Mouse (Mus musculus) heart, adult 2 months (tissue): ENCODE results near the gene Ada. TPM values are rescaled to one million over a fixed set of nuclear protein-coding genes. Genes with fewer than 3 reads are reported as not detected.

Experiments used
- DNase-seq, 2 experiments: peaks; one replicate each; pipeline ENCODE4 v3.0.0; 2021
- H3K27ac ChIP-seq: fragments of 200-600 bp; 2 replicates; pipeline ENCODE4 v1.8.1; 2022
- H3K27me3 ChIP-seq: fragments of 200-500 bp; 2 replicates; pipeline ENCODE4 v1.6.1; 2012; ENCODE audit warnings: mild to moderate bottlenecking, low read length, inconsistent platforms, mixed read lengths; ENCODE audit not compliant: control insufficient read depth, insufficient read depth
- H3K36me3 ChIP-seq: fragments of 200-500 bp; 2 replicates; pipeline ENCODE4 v1.6.1; 2012; ENCODE audit warnings: low read length, inconsistent platforms; ENCODE audit not compliant: control insufficient read depth, insufficient read depth
- H3K4me1 ChIP-seq: fragments of 200-500 bp; 2 replicates; pipeline ENCODE4 v1.6.1; 2011; ENCODE audit warnings: low read length; ENCODE audit not compliant: control insufficient read depth, insufficient read depth
- H3K4me3 ChIP-seq: fragments of 200-600 bp; 2 replicates; pipeline ENCODE4 v1.8.1; 2022
- H3K79me2 ChIP-seq: fragments of 200-500 bp; replicated peaks from 2 replicates; pipeline ENCODE4 v1.6.1; 2012; ENCODE audit warnings: mild to moderate bottlenecking, inconsistent platforms, low read length, moderate library complexity, mixed read lengths; ENCODE audit not compliant: control insufficient read depth, insufficient read depth
- H3K9ac ChIP-seq: fragments of 200-500 bp; 2 replicates; pipeline ENCODE4 v1.6.1; 2012; ENCODE audit warnings: low read depth, mild to moderate bottlenecking, control low read depth, inconsistent platforms, low read length, mixed read lengths
- CTCF ChIP-seq: fragments of 200-600 bp; IDR thresholded peaks from 2 replicates; pipeline ENCODE4 v1.8.1; 2022; ENCODE audit warnings: antibody characterized with exemption, mild to moderate bottlenecking, moderate library complexity
- EP300 ChIP-seq: fragments of 200-500 bp; IDR thresholded peaks from 2 replicates; pipeline ENCODE4 v1.6.1; 2011; ENCODE audit warnings: low read depth, low read length, control low read depth; ENCODE audit not compliant: insufficient read depth
- POLR2A ChIP-seq: fragments of 200-500 bp; IDR thresholded peaks from 2 replicates; pipeline ENCODE4 v1.6.1; 2011; ENCODE audit warnings: mild to moderate bottlenecking, low read depth, low read length, control low read depth; ENCODE audit not compliant: insufficient read depth
- WGBS: fragments of 180-500 bp; shearing (Covaris S2); methylation state at CpG from one replicate; pipeline ENCODE4 v1.1.7; 2018; 5-methylcytosine and 5-hydroxymethylcytosine counted together
- intact Hi-C: fragments of 180-260 bp; cut with DNase I; formaldehyde crosslinking; loops from one replicate; pipeline ENCODE4 v1.15.1; 2025
- polyA plus RNA-seq: library from polyadenylated mRNA; depleted of rRNA; stranded (reverse); fragments of >200 nt; gene quantifications from 2 replicates; pipeline ENCODE4 v1.2.3, GENCODE M21; 2012
- total RNA-seq, 2 experiments: library from RNA; stranded (reverse); gene quantifications; 2 replicates each; pipeline ENCODE4 v1.2.3; 2021

The Ada gene
- total and polyA plus RNA-seq, 3 experiments, result 0.61 to 1.0 (median 0.65) TPM

DNA sequence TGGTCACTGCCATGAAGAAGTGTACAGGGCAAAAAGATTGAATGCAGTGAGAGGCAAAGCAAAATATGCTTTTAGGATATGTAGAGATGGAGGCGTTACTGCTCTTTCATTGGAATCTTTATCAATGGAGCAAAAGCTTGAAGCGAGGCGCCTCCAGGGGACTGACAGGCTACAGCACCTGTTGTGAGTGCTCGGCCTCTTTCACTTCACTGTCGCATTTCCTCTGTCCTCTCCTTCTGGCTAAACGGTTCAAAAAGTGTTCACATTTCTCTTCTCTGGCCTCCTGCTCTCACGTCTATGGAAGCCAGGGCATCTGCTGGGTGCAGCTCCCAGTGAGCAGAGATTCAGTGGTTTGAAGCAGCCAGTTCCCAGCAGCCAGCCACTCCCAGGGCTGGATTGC, 47.6 kb downstream of the Ada start:
- TF ChIP-seq POLR2A (no peak), CTCF (no peak), EP300 (no peak)
- DNase-seq, result no peak
- H3K27ac ChIP-seq, result peak overlapping the region; percentile 67
- intact Hi-C loops, result no loop called here
- peaks cover 38% of the 10 kb centered on the region for H3K36me3 ChIP-seq
- 38% methylated on average over 7 of the region's 7 CpGs for WGBS
- H3K27me3 ChIP-seq, result no peaks in the 10 kb centered on the region
- no peak overlapping the region for H3K4me3 ChIP-seq
- H3K79me2 ChIP-seq, result peaks cover 4% of the 10 kb centered on the region
- H3K9ac ChIP-seq, result peak overlapping the region; percentile 58
- H3K4me1 ChIP-seq, result peaks cover 33% of the 10 kb centered on the region

DNA sequence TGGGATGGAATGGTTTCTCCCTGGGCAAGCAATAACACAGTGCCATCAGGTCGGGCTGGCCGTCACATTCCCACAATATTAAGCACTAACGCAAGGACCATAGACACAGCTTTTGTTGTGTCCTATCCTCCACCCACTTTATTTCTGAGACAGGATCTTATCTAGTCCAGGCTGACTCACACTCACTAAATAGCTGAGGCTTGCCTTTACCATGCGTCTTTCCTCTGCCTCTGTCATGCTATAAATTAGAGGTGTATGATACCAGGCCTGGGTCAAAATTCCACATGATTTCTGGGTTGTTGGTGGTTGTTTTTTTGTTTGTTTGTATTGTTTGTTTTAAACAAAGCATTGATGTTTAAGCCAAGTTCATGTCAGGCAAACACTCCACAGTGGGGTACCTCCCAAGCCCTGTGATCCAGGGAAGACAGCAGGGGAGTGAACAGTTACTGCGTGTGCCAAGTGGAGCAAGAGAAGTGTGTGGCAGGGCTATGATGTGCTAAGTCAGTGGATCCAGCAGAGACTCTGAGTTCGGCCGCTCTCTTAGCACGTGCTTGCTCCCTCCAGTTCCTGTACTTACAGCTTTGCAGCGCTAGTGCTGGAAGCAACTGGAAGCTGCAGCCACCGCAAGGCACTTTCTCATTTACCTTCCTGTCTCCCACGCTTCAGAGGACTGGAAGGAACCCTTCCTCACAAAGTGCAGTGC, 50.8 kb downstream of the Ada start:
- peak overlapping the region; percentile 26 for H3K9ac ChIP-seq
- peaks cover 33% of the 10 kb centered on the region for H3K36me3 ChIP-seq
- H3K27ac ChIP-seq, result peak overlapping the region; percentile 38
- peak; percentile 20 for TF ChIP-seq CTCF
- 0 out of 2 replicates have a peak, but pooled peaks have one; percentile 28 for TF ChIP-seq EP300
- TF ChIP-seq POLR2A, result no peak
- H3K27me3 ChIP-seq, result no peaks in the 10 kb centered on the region
- DNase-seq, result peak in 1 of 2 experiments; percentile 33
- WGBS, result 30% methylated on average over 11 of the region's 11 CpGs
- no peak overlapping the region for H3K4me3 ChIP-seq
- peaks cover 41% of the 10 kb centered on the region for H3K4me1 ChIP-seq
- intact Hi-C loops, result no loop called here
- peaks cover 4% of the 10 kb centered on the region for H3K79me2 ChIP-seq

DNA sequence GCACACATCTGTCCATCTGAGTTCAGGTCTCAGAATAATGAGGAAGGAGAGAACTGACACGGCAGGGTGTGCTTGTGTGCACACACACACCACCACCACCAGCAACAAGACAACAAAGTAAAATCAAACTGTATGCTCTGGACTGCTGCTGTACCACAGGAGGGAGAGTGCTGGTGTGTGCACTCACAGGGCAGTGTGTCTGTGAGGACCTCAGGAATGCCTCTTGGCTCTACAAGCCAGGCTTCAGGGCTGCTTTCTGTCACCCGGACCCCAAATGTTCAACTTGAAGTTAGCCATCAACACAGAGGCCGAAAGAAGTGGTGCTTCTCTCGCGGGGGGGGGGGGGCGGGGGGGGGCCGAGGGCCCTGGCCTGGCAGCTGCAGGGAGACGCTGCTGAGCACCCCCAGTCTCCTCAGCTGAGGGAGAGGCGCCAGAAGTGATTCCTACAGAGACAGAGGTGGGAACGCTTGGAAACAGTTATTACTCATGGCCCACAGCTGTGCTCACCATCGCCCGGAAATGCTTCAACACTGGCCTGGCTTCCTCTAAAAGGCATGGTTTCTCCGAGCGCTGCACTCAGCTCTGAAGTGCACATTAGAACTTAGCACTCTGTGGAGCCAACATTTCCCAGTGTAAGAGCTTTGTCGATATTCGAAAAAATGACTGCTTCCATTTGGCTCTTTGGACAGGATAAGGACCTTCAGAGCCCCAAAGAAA, 52.1 kb downstream of the Ada start:
- H3K4me3 ChIP-seq, result no peak overlapping the region
- peak; percentile 58 to 64 for DNase-seq
- H3K4me1 ChIP-seq, result peaks cover 43% of the 10 kb centered on the region
- peak overlapping the region; percentile 82 for H3K27ac ChIP-seq
- H3K9ac ChIP-seq, result peak overlapping the region; percentile 28
- WGBS, result 3% methylated on average over 16 of the region's 16 CpGs
- intact Hi-C loops, result no loop called here
- no peak for TF ChIP-seq CTCF
- TF ChIP-seq EP300, result 0 out of 2 replicates have a peak, but pooled peaks have one; percentile 22
- TF ChIP-seq POLR2A, result no peak
- H3K79me2 ChIP-seq, result peaks cover 4% of the 10 kb centered on the region
- peaks cover 25% of the 10 kb centered on the region for H3K36me3 ChIP-seq
- H3K27me3 ChIP-seq, result no peaks in the 10 kb centered on the region

- H3K36me3 ChIP-seq, result peaks cover 22% of the 10 kb centered on the region
- TF ChIP-seq CTCF, result no peak
- TF ChIP-seq POLR2A, result no peak
- no peak for TF ChIP-seq EP300
- H3K9ac ChIP-seq, result peak overlapping the region; percentile 38
- H3K4me1 ChIP-seq, result peaks cover 42% of the 10 kb centered on the region
- no peak for DNase-seq
- no peaks in the 10 kb centered on the region for H3K27me3 ChIP-seq
- H3K79me2 ChIP-seq, result 0 out of 2 replicates have a peak, but pooled peaks cover 2% of the 10 kb centered on the region
- peak overlapping the region; percentile 82 for H3K27ac ChIP-seq
- intact Hi-C loops, result no loop called here
- H3K4me3 ChIP-seq, result no peak overlapping the region
- 16% methylated on average over 2 of the region's 2 CpGs for WGBS
Observed at GRCm38 (mm10) chr2:163696763-163697162, 53.3 kb downstream of the Ada start.

- intact Hi-C loops, result loop anchor here (1.0 to 2.0 kb wide), 3 partner anchors 17 to 35 kb away; partner anchors contain the start of gene Pkig
- DNase-seq, result peak; percentile 49 to 57
- TF ChIP-seq CTCF, result no peak
- peak; percentile 25; the same call in 1 of the 2 replicates for TF ChIP-seq EP300
- peak; percentile 87 for TF ChIP-seq POLR2A
Observed at GRCm38 (mm10) chr2:163693716-163694314, 56.2 kb downstream of the Ada start.

More at GRCm38 (mm10) chr2:163693716-163694314, 56.2 kb downstream of the Ada start:
- H3K27me3 ChIP-seq, result no peaks in the 10 kb centered on the region
- H3K9ac ChIP-seq, result peak overlapping the region; percentile 68
- peaks cover 44% of the 10 kb centered on the region for H3K4me1 ChIP-seq
- 0 out of 2 replicates have a peak, but pooled peaks cover 2% of the 10 kb centered on the region for H3K79me2 ChIP-seq
- H3K4me3 ChIP-seq, result peak overlapping the region; percentile 39
- peak overlapping the region; percentile 73 for H3K27ac ChIP-seq
- 18% methylated on average over 9 of the region's 9 CpGs for WGBS
- peaks cover 24% of the 10 kb centered on the region for H3K36me3 ChIP-seq
